19 mouse cellular contexts compared by ENCODE assay signal in genomic region chr3:124346445-124346844, GRCm38 (mm10). TPM values are rescaled to one million over a fixed set of nuclear protein-coding genes. Genes with fewer than 3 reads are reported as not detected.
A peak's percentile ranks its signal among the peaks of the same experiment; 100 is the strongest.
DNase-seq lines count a peak whose midpoint lies in the region; ATAC-seq and TF ChIP-seq lines count a peak whose summit lies in the region.
"Had no signal": no experiment of that assay in that cellular context is flagged by ENCODE, and none has a peak within 500 bp of the region (broad histone marks: within the 10 kb centered on the region; RNA-seq: fewer than 3 reads in every experiment).

No protein-coding gene starts in this region.

- ATAC-seq in intestine, postnatal 0 days, result no peak
- ATAC-seq in intestine, embryonic 15.5 days, result no peak
- no peak for ATAC-seq in midbrain, postnatal 0 days (ENCODE audit: low FRiP score)
- ATAC-seq in midbrain, embryonic 16.5 days, result no peak
- ATAC-seq in neural tube, embryonic 15.5 days (ENCODE audit: low FRiP score), result no peak

- no peak overlapping the region for H3K9ac ChIP-seq in intestine, postnatal 0 days (ENCODE audit: low read depth, low read length)
- H3K9ac ChIP-seq in intestine, embryonic 15.5 days, result no peak overlapping the region
- no peak overlapping the region for H3K9ac ChIP-seq in midbrain, postnatal 0 days (replicated peaks; ENCODE audit: low read length, poor library complexity, severe bottlenecking)
- no peak overlapping the region for H3K9ac ChIP-seq in midbrain, embryonic 16.5 days (ENCODE audit: low read depth, low read length)
- no peak overlapping the region for H3K9ac ChIP-seq in neural tube, embryonic 15.5 days (replicated peaks)
- H3K9ac ChIP-seq: embryonic facial prominence, embryonic 12.5 days; hindbrain, embryonic 15.5 days; liver, embryonic 14.5 days had no signal

- no peaks in the 10 kb centered on the region for H3K4me1 ChIP-seq in intestine, postnatal 0 days (replicated peaks; ENCODE audit: control insufficient read depth, insufficient read depth, low read length)
- no peaks in the 10 kb centered on the region for H3K4me1 ChIP-seq in intestine, embryonic 15.5 days (replicated peaks)
- no peaks in the 10 kb centered on the region for H3K4me1 ChIP-seq in midbrain, postnatal 0 days (ENCODE audit: insufficient read depth, low read length)
- no peaks in the 10 kb centered on the region for H3K4me1 ChIP-seq in midbrain, embryonic 16.5 days (ENCODE audit: control insufficient read depth, insufficient read depth, low read length)
- no peaks in the 10 kb centered on the region for H3K4me1 ChIP-seq in neural tube, embryonic 15.5 days
- H3K4me1 ChIP-seq: embryonic facial prominence, embryonic 12.5 days; hindbrain, embryonic 15.5 days had no signal

- H3K9me3 ChIP-seq in intestine, postnatal 0 days (ENCODE audit: control insufficient read depth), result no peaks in the 10 kb centered on the region
- H3K9me3 ChIP-seq in intestine, embryonic 15.5 days, result no peaks in the 10 kb centered on the region
- H3K9me3 ChIP-seq in midbrain, postnatal 0 days (ENCODE audit: low read length), result no peaks in the 10 kb centered on the region
- H3K9me3 ChIP-seq in midbrain, embryonic 16.5 days (replicated peaks; ENCODE audit: control insufficient read depth, low read length, poor library complexity, severe bottlenecking), result no peaks in the 10 kb centered on the region
- H3K9me3 ChIP-seq in neural tube, embryonic 15.5 days (replicated peaks), result no peaks in the 10 kb centered on the region
- H3K9me3 ChIP-seq: embryonic facial prominence, embryonic 12.5 days; hindbrain, embryonic 15.5 days had no signal

- peak; percentile 52 for TF ChIP-seq CTCF in intestine, postnatal 0 days (IDR thresholded peaks at IDR 0.05; ENCODE audit: low read depth)
- peak; percentile 67 for TF ChIP-seq CTCF in midbrain, postnatal 0 days (IDR thresholded peaks at IDR 0.05)

- no peaks in the 10 kb centered on the region for H3K36me3 ChIP-seq in intestine, postnatal 0 days (ENCODE audit: control insufficient read depth, insufficient read depth)
- no peaks in the 10 kb centered on the region for H3K36me3 ChIP-seq in intestine, embryonic 15.5 days
- no peaks in the 10 kb centered on the region for H3K36me3 ChIP-seq in midbrain, postnatal 0 days (ENCODE audit: insufficient read depth, low read length)
- no peaks in the 10 kb centered on the region for H3K36me3 ChIP-seq in midbrain, embryonic 16.5 days (ENCODE audit: control insufficient read depth, insufficient read depth, low read length)
- no peaks in the 10 kb centered on the region for H3K36me3 ChIP-seq in neural tube, embryonic 15.5 days
- H3K36me3 ChIP-seq: embryonic facial prominence, embryonic 12.5 days; hindbrain, embryonic 15.5 days had no signal

- DNase-seq in embryo, embryonic 10 days (ENCODE audit: low spot score), result peak; percentile 10
- no peak for DNase-seq in embryo, embryonic 9.5 days (ENCODE audit: extremely low spot score)
- peak; percentile 51 for DNase-seq in midbrain, postnatal 0 days (ENCODE audit: low spot score)
- DNase-seq in kidney, postnatal 36 days, result no peak
- DNase-seq: adrenal gland, postnatal 25 days; B cell, adult 2 months; gastrocnemius, postnatal 14 days; kidney, adult 9 months; lung, postnatal 36 days; right cerebral cortex, adult 18-20 months; spleen, adult 18-20 months had no signal

- no peak overlapping the region for H3K4me3 ChIP-seq in intestine, postnatal 0 days (ENCODE audit: low read depth, low read length)
- H3K4me3 ChIP-seq in intestine, embryonic 15.5 days (replicated peaks), result no peak overlapping the region
- no peak overlapping the region for H3K4me3 ChIP-seq in midbrain, postnatal 0 days (ENCODE audit: low read depth, low read length)
- no peak overlapping the region for H3K4me3 ChIP-seq in midbrain, embryonic 16.5 days (ENCODE audit: low read depth, low read length)
- no peak overlapping the region for H3K4me3 ChIP-seq in neural tube, embryonic 15.5 days (replicated peaks)
- H3K4me3 ChIP-seq: embryonic facial prominence, embryonic 12.5 days; hindbrain, embryonic 15.5 days had no signal

- no peak overlapping the region for H3K27ac ChIP-seq in intestine, postnatal 0 days (ENCODE audit: low read depth, low read length)
- H3K27ac ChIP-seq in intestine, embryonic 15.5 days, result no peak overlapping the region
- H3K27ac ChIP-seq in midbrain, postnatal 0 days (ENCODE audit: low read depth, low read length), result no peak overlapping the region
- H3K27ac ChIP-seq in midbrain, embryonic 16.5 days (ENCODE audit: low read length), result no peak overlapping the region
- no peak overlapping the region for H3K27ac ChIP-seq in neural tube, embryonic 15.5 days (replicated peaks)
- H3K27ac ChIP-seq: embryonic facial prominence, embryonic 12.5 days; hindbrain, embryonic 15.5 days; liver, embryonic 14.5 days had no signal

- H3K4me2 ChIP-seq in intestine, postnatal 0 days (replicated peaks; ENCODE audit: low read depth), result no peak overlapping the region
- no peak overlapping the region for H3K4me2 ChIP-seq in intestine, embryonic 15.5 days (replicated peaks)
- no peak overlapping the region for H3K4me2 ChIP-seq in midbrain, postnatal 0 days (ENCODE audit: low read depth, low read length, poor library complexity, severe bottlenecking)
- no peak overlapping the region for H3K4me2 ChIP-seq in midbrain, embryonic 16.5 days (ENCODE audit: low read length)
- no peak overlapping the region for H3K4me2 ChIP-seq in neural tube, embryonic 15.5 days
- H3K4me2 ChIP-seq: embryonic facial prominence, embryonic 12.5 days; heart, embryonic 11.5 days; hindbrain, embryonic 15.5 days had no signal

- H3K27me3 ChIP-seq in intestine, postnatal 0 days (replicated peaks; ENCODE audit: control insufficient read depth, insufficient read depth, low read length), result no peaks in the 10 kb centered on the region
- H3K27me3 ChIP-seq in intestine, embryonic 15.5 days (replicated peaks), result no peaks in the 10 kb centered on the region
- no peaks in the 10 kb centered on the region for H3K27me3 ChIP-seq in midbrain, postnatal 0 days (ENCODE audit: insufficient read depth, low read length)
- H3K27me3 ChIP-seq in midbrain, embryonic 16.5 days (ENCODE audit: control insufficient read depth, insufficient read depth, low read depth, low read length), result no peaks in the 10 kb centered on the region
- no peaks in the 10 kb centered on the region for H3K27me3 ChIP-seq in neural tube, embryonic 15.5 days (replicated peaks)
- H3K27me3 ChIP-seq: embryonic facial prominence, embryonic 12.5 days; hindbrain, embryonic 15.5 days had no signal

RNA-seq across cellular contexts. Expression of gene Tram1l1, which starts 25.8 kb away (rescaled TPM):
- polyA plus RNA-seq in intestine, postnatal 0 days (2015; fragmentation: Nextera tagmentation; extraction: Ambion mirVana), result 2.1 and 2.3 TPM in 2 replicates
- polyA plus RNA-seq in intestine, embryonic 15.5 days (2015; fragmentation: Nextera tagmentation; extraction: Ambion mirVana), result 5.6 and 6.0 TPM in 2 replicates
- total RNA-seq in midbrain, postnatal 0 days (2014; rRNA removed), result 20.1 and 28.5 TPM in 2 replicates
- polyA plus RNA-seq in midbrain, postnatal 0 days (2015; fragmentation: Nextera tagmentation; extraction: Ambion mirVana), result 47.3 and 48.6 TPM in 2 replicates
- polyA plus RNA-seq in midbrain, embryonic 16.5 days (2015; fragmentation: Nextera tagmentation; extraction: Ambion mirVana), result 56.9 and 59.2 TPM in 2 replicates
- 42.4 and 51.2 TPM in 2 replicates for polyA plus RNA-seq in neural tube, embryonic 15.5 days (2015; fragmentation: Nextera tagmentation; extraction: Ambion mirVana)

Comparison
In these comparisons a context has a peak if more than half of its experiments do, and no peak if none do; other contexts are left out.
1. DNase-seq: peak in embryo, embryonic 10 days (single experiment) and midbrain, postnatal 0 days (single experiment); none in embryo, embryonic 9.5 days (single experiment) and kidney, postnatal 36 days (0 of 2).